Mouse (Mus musculus) liver, embryonic 15.5 days (tissue): ENCODE measurements around the gene Map3k6. TPM values are rescaled to one million over a fixed set of nuclear protein-coding genes. Genes with fewer than 3 reads are reported as not detected.
A peak's percentile ranks its signal among the peaks of the same experiment; 100 is the strongest.

Experiments
- ATAC-seq: fragments of 200-750 bp; cut with Nextera tagmentation; 2 replicates; pipeline ENCODE4 v1.8.0; 2017; ENCODE audit warnings: moderate number of reproducible peaks, mild to moderate bottlenecking, moderate library complexity; ENCODE audit not compliant: insufficient read depth
- H3K27ac ChIP-seq: fragments of 300-500 bp; sonication (generic); replicated peaks from 2 replicates; pipeline ENCODE4 v1.5.1; 2015; ENCODE audit warnings: mild to moderate bottlenecking, inconsistent platforms
- H3K27me3 ChIP-seq: fragments of 300-500 bp; sonication (generic); 2 replicates; pipeline ENCODE4 v1.6.1; 2015; ENCODE audit warnings: mild to moderate bottlenecking, inconsistent platforms
- H3K36me3 ChIP-seq: fragments of 300-500 bp; sonication (generic); replicated peaks from 2 replicates; pipeline ENCODE4 v1.6.1; 2015; ENCODE audit warnings: moderate library complexity, mild to moderate bottlenecking, inconsistent platforms
- H3K4me1 ChIP-seq: fragments of 300-500 bp; sonication (generic); replicated peaks from 2 replicates; pipeline ENCODE4 v1.6.1; 2015; ENCODE audit warnings: inconsistent platforms
- H3K4me2 ChIP-seq: fragments of 300-500 bp; sonication (generic); 2 replicates; pipeline ENCODE4 v1.6.1; 2015; ENCODE audit warnings: moderate library complexity, mild to moderate bottlenecking, inconsistent platforms
- H3K4me3 ChIP-seq: fragments of 300-500 bp; sonication (generic); replicated peaks from 2 replicates; pipeline ENCODE4 v1.5.1; 2015; ENCODE audit warnings: mild to moderate bottlenecking, inconsistent platforms
- H3K9ac ChIP-seq: fragments of 300-500 bp; sonication (generic); 2 replicates; pipeline ENCODE4 v1.6.1; 2015; ENCODE audit warnings: moderate library complexity, mild to moderate bottlenecking, inconsistent platforms
- H3K9me3 ChIP-seq: fragments of 300-500 bp; sonication (generic); replicated peaks from 2 replicates; pipeline ENCODE4 v1.6.1; 2016; ENCODE audit warnings: inconsistent platforms
- WGBS: fragments of 180-500 bp; shearing (Covaris S2); methylation state at CpG from one replicate; pipeline ENCODE4 v1.1.7; 2015; ENCODE audit warnings: mixed read lengths; ENCODE audit not compliant: insufficient replicate concordance; 5-methylcytosine and 5-hydroxymethylcytosine counted together
- polyA plus RNA-seq: library from polyadenylated mRNA; unstranded; fragments of >200 nt; fragmentation: Nextera tagmentation; extraction: Ambion mirVana; gene quantifications from 2 replicates; pipeline ENCODE4 v1.2.1, GENCODE M21; 2015

The Map3k6 gene
- polyA plus RNA-seq, 1 experiment from 2014 or later: 2.0 TPM

DNA sequence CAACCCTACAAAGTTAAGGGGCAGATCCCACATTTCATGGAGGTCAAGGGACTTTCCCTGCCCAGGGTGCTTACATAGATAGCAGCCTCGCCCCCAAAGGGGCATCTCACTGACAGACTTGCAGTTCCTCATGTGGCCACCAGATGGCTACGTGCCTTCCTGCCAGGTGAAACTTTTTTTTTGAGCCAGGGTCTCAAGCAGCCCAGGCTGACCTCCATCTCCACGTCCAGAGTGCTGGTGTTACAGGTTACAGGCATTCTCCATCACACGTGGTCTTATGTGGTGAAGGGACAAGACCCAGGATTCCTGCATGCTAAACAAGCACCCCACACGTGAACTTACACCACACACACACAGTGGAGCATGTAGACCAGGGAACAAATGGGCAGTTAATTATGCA lies 23.0 kb upstream of the Map3k6 start:
- Histone ChIP-seq H3K36me3 (no peaks in the 10 kb centered on the region), H3K9ac (no peak overlapping the region), H3K27me3 (peaks cover 85% of the 10 kb centered on the region), H3K9me3 (no peaks in the 10 kb centered on the region), H3K4me1 (peaks cover 13% of the 10 kb centered on the region), H3K4me2 (no peak overlapping the region), H3K27ac (no peak overlapping the region), H3K4me3 (no peak overlapping the region)
- 5% methylated on average over 5 of the region's 5 CpGs for WGBS
- ATAC-seq: no peak

DNA sequence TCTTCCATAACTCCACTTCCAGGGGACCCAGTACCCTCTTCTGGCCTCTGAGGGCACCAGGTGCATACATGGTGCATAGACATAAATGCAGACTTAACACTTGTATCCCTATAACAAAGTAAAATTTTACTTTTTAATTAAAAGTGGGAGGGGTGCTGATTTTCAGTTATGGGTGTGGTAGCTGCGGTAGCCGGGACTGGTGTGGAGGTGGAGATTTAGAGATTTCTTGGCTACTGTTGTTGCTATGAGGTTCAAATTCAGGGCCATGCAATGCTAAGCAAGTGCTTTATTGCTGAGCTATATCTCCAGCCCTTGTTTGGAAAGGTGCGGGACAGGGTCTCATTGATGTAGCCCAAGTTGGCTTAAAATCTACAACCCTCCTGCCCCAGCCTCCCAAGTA lies 21.9 kb upstream of the Map3k6 start:
- Histone ChIP-seq H3K36me3 (no peaks in the 10 kb centered on the region), H3K4me2 (no peak overlapping the region), H3K27ac (no peak overlapping the region), H3K27me3 (peaks cover 85% of the 10 kb centered on the region), H3K4me1 (peaks cover 5% of the 10 kb centered on the region; the same call in 1 of the 2 replicates), H3K9ac (no peak overlapping the region), H3K4me3 (no peak overlapping the region), H3K9me3 (no peaks in the 10 kb centered on the region)
- ATAC-seq: no peak
- 40% methylated on average over 3 of the region's 3 CpGs for WGBS

DNA sequence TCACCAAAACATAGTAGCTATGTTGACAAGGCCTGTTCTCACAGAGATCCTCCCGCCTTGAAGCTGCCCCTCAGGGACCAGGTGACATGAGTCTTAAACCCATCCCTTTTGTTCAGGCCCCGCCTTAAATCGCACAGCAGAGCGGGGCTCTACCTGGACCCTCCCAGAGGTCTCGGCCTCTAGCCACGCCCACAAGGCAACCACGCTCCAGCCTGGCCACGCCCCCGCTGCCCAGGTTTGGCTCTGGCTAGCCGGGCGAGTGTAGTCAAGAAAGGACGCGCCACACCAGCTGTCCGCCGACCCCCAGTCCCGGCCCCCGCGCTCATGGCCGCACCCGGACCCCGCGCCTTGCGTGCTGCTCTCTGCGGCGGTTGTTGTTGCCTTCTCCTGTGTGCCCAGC lies 20.0 kb upstream of the Map3k6 start:
- H3K4me2 ChIP-seq: peak overlapping the region; percentile 56
- H3K4me3 ChIP-seq: peak overlapping the region; percentile 18
- no peak overlapping the region for H3K27ac ChIP-seq
- WGBS: 6% methylated on average over 25 of the region's 25 CpGs
- no peak for ATAC-seq
- no peak overlapping the region for H3K9ac ChIP-seq
- peaks cover 5% of the 10 kb centered on the region; the same call in 1 of the 2 replicates for H3K4me1 ChIP-seq
- H3K27me3 ChIP-seq: peaks cover 76% of the 10 kb centered on the region
- no peaks in the 10 kb centered on the region for H3K36me3 ChIP-seq
- no peaks in the 10 kb centered on the region for H3K9me3 ChIP-seq

GRCm38 (mm10) chr4:133221701-133222100 lies 18.9 kb upstream of the Map3k6 start:
- Histone ChIP-seq H3K27me3 (peaks cover 81% of the 10 kb centered on the region), H3K4me1 (peaks cover 5% of the 10 kb centered on the region; the same call in 1 of the 2 replicates), H3K9me3 (no peaks in the 10 kb centered on the region), H3K4me2 (no peak overlapping the region), H3K9ac (no peak overlapping the region), H3K36me3 (no peaks in the 10 kb centered on the region), H3K4me3 (no peak overlapping the region), H3K27ac (no peak overlapping the region)
- WGBS: 70% methylated on average over 8 of the region's 8 CpGs
- ATAC-seq: no peak

DNA sequence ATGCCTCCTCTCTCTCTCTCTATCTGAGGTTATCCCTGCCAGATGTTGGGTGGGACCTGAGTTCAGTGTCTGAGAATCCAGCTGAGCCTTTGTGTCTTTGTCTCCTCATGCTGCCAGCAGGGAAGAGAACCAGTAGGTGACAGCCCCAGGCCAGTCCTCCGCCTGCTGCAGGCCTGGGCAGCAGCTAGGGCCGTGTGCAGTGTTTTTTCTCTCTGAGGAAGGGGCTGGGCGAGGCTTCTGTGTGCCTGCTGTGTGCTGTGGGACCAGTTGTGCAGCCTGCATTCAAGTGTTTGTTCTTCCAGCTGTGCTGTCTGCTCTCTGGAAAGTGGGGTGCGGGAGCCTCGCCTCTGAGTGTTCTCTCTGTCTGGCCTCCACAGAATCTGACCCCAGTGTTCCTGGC lies 16.7 kb upstream of the Map3k6 start:
- no peak for ATAC-seq
- H3K4me3 ChIP-seq: no peak overlapping the region
- peaks cover 5% of the 10 kb centered on the region; the same call in 1 of the 2 replicates for H3K4me1 ChIP-seq
- H3K9ac ChIP-seq: no peak overlapping the region
- WGBS: 54% methylated on average over 5 of the region's 5 CpGs
- H3K36me3 ChIP-seq: no peaks in the 10 kb centered on the region
- peaks cover 64% of the 10 kb centered on the region for H3K27me3 ChIP-seq
- H3K4me2 ChIP-seq: no peak overlapping the region
- H3K9me3 ChIP-seq: no peaks in the 10 kb centered on the region
- H3K27ac ChIP-seq: no peak overlapping the region

GRCm38 (mm10) chr4:133226073-133226472 lies 14.5 kb upstream of the Map3k6 start:
- WGBS: 68% methylated on average over 10 of the region's 10 CpGs
- no peaks in the 10 kb centered on the region for H3K36me3 ChIP-seq
- no peak for ATAC-seq

DNA sequence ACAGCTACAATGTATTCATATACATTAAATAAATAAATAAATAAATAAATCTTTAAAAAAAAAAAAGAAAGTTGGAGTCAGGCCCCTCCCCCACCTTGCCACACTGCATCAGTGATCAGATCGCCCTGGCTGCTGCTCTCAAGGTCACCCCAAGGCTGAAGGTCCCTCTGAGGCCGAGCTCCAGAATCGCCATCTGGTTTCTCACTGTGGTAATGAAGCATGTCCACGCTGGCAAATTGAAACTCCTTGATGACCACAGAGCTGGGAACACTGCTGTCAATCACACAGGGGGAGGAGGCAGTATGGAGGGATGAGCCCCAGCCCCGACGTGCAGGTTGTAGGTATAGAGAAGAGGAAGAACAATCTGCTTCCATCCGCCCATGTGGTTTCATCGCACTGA lies 13.0 kb upstream of the Map3k6 start:
- no peak overlapping the region for H3K27ac ChIP-seq
- no peaks in the 10 kb centered on the region for H3K36me3 ChIP-seq
- no peak overlapping the region for H3K4me3 ChIP-seq
- no peak overlapping the region for H3K4me2 ChIP-seq
- WGBS: 47% methylated on average over 8 of the region's 8 CpGs
- H3K27me3 ChIP-seq: peaks cover 34% of the 10 kb centered on the region
- H3K9ac ChIP-seq: no peak overlapping the region
- H3K9me3 ChIP-seq: no peaks in the 10 kb centered on the region
- no peaks in the 10 kb centered on the region for H3K4me1 ChIP-seq
- no peak for ATAC-seq

More at GRCm38 (mm10) chr4:133226073-133226472, 14.5 kb upstream of the Map3k6 start:
- Histone ChIP-seq H3K4me3 (no peak overlapping the region), H3K9me3 (no peaks in the 10 kb centered on the region), H3K9ac (no peak overlapping the region), H3K4me2 (no peak overlapping the region), H3K27ac (no peak overlapping the region), H3K27me3 (peaks cover 50% of the 10 kb centered on the region), H3K4me1 (no peaks in the 10 kb centered on the region)

DNA sequence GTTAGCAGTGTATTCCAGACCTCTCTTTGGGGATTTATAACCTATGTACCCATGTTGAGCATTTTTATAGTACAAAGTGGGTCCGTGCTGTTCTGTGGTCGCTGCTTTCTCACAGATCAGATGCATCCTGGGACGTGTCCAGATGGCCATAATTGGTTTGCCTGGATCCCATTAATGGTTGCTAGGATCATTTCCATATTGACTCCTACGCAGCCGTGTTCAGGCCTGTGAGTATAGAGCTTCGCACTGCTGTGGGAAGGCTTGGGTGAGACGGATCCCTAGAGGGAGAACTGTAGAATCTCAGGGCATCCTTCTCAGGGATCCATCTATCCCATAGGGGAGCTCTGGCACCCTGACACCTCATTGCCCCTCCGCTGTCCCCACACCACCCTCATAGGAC lies 11.0 kb upstream of the Map3k6 start:
- no peak overlapping the region for H3K4me2 ChIP-seq
- WGBS: 68% methylated on average over 8 of the region's 8 CpGs
- no peak overlapping the region for H3K27ac ChIP-seq
- H3K36me3 ChIP-seq: no peaks in the 10 kb centered on the region
- no peaks in the 10 kb centered on the region for H3K9me3 ChIP-seq
- no peaks in the 10 kb centered on the region for H3K4me1 ChIP-seq
- H3K4me3 ChIP-seq: no peak overlapping the region
- ATAC-seq: no peak
- H3K9ac ChIP-seq: no peak overlapping the region
- peaks cover 15% of the 10 kb centered on the region; the same call in 1 of the 2 replicates for H3K27me3 ChIP-seq

- Histone ChIP-seq H3K9ac (no peak overlapping the region), H3K9me3 (no peaks in the 10 kb centered on the region), H3K27me3 (peaks cover 8% of the 10 kb centered on the region; the same call in 1 of the 2 replicates), H3K4me2 (no peak overlapping the region), H3K27ac (no peak overlapping the region), H3K4me3 (no peak overlapping the region), H3K36me3 (no peaks in the 10 kb centered on the region), H3K4me1 (peaks cover 8% of the 10 kb centered on the region)
- no peak for ATAC-seq
- WGBS: 30% methylated on average over 10 of the region's 10 CpGs
Observed at GRCm38 (mm10) chr4:133233285-133233976, 7.2 kb upstream of the Map3k6 start.

DNA sequence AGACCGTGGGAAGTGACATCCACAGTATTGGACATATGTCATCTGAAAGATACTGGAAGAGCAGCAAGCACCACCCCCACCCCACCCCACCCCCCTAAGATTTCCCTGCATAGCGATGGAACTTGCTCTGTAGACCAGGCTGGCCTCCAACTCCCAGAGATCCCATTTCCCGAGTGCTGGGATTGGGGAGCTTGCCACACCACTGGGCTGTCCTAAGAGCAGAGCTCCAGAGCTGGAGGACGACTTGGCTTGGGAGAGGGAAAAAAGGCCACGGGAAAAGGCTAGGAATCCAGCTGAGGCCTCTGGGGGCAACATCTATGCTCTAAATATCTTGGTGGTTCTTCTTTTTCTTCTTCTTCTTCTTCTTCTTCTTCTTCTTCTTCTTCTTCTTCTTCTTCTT lies 5.8 kb upstream of the Map3k6 start:
- H3K27me3 ChIP-seq: peaks cover 5% of the 10 kb centered on the region
- no peak overlapping the region for H3K27ac ChIP-seq
- H3K9ac ChIP-seq: no peak overlapping the region
- H3K4me2 ChIP-seq: no peak overlapping the region
- H3K4me3 ChIP-seq: no peak overlapping the region
- peaks cover 11% of the 10 kb centered on the region for H3K4me1 ChIP-seq
- no peaks in the 10 kb centered on the region for H3K9me3 ChIP-seq
- WGBS: 54% methylated on average over 5 of the region's 5 CpGs
- ATAC-seq: no peak
- no peaks in the 10 kb centered on the region for H3K36me3 ChIP-seq

GRCm38 (mm10) chr4:133235415-133235814 lies 5.2 kb upstream of the Map3k6 start:
- Histone ChIP-seq H3K4me3 (no peak overlapping the region), H3K9ac (no peak overlapping the region), H3K9me3 (no peaks in the 10 kb centered on the region), H3K4me1 (peaks cover 17% of the 10 kb centered on the region), H3K27me3 (peaks cover 3% of the 10 kb centered on the region), H3K27ac (no peak overlapping the region), H3K4me2 (no peak overlapping the region), H3K36me3 (no peaks in the 10 kb centered on the region)
- no peak for ATAC-seq
- WGBS: 67% methylated on average over 5 of the region's 5 CpGs

GRCm38 (mm10) chr4:133237911-133238310 lies 2.7 kb upstream of the Map3k6 start:
- Histone ChIP-seq H3K4me2 (no peak overlapping the region), H3K9ac (no peak overlapping the region), H3K27ac (peak overlapping the region; percentile 57; the same call in 1 of the 2 replicates), H3K4me3 (no peak overlapping the region), H3K36me3 (no peaks in the 10 kb centered on the region), H3K9me3 (no peaks in the 10 kb centered on the region), H3K27me3 (peaks cover 12% of the 10 kb centered on the region), H3K4me1 (peaks cover 42% of the 10 kb centered on the region)
- 0 out of 2 replicates have a peak, but pooled peaks have one; percentile 13 for ATAC-seq
- 10% methylated on average over 4 of the region's 4 CpGs for WGBS
